Mouse (Mus musculus) c-Kit-positive CD71-positive TER-119-negative erythroid progenitor cells, embryonic 14.5 days (primary cell): Measurements from ENCODE around the gene Ebna1bp2.
A peak's percentile ranks its signal among the peaks of the same experiment; 100 is the strongest.

Experiments
- DNase-seq: peaks from one replicate; pipeline ENCODE4 v3.0.0-alpha.2; 2013; ENCODE audit warnings: low read depth

Gene Ebna1bp2

GRCm38 (mm10) chr4:118620279-118620966, at the start of gene Ebna1bp2, which contains the start of gene Cfap57:
Gene Ebna1bp2 (plus strand): TSS chr4:118620799.
Gene Cfap57 (minus strand): TSS chr4:118620777.
- peak; percentile 94 for DNase-seq

- DNase-seq, result no peak
Measured at GRCm38 (mm10) chr4:118571441-118571840, 49.2 kb upstream of the Ebna1bp2 start.

GRCm38 (mm10) chr4:118576097-118576496, 44.5 kb upstream of the Ebna1bp2 start:
- DNase-seq, result peak; percentile 63

GRCm38 (mm10) chr4:118579313-118579712, 41.3 kb upstream of the Ebna1bp2 start:
- DNase-seq, result no peak

GRCm38 (mm10) chr4:118581508-118581907, 39.1 kb upstream of the Ebna1bp2 start:
- DNase-seq, result no peak

GRCm38 (mm10) chr4:118582629-118583028, 38.0 kb upstream of the Ebna1bp2 start:
- no peak for DNase-seq

GRCm38 (mm10) chr4:118589053-118589732, 31.4 kb upstream of the Ebna1bp2 start:
- DNase-seq, result no peak

- no peak for DNase-seq
Measured at GRCm38 (mm10) chr4:118589733-118590130, 30.9 kb upstream of the Ebna1bp2 start.

GRCm38 (mm10) chr4:118604065-118604464, 16.5 kb upstream of the Ebna1bp2 start:
- DNase-seq, result no peak

- DNase-seq, result no peak
Measured at GRCm38 (mm10) chr4:118609836-118610235, 10.8 kb upstream of the Ebna1bp2 start.

- DNase-seq, result peak; percentile 43
Measured at GRCm38 (mm10) chr4:118612619-118613018, 8.0 kb upstream of the Ebna1bp2 start.

- DNase-seq, result no peak
Measured at GRCm38 (mm10) chr4:118615412-118615811, 5.2 kb upstream of the Ebna1bp2 start.

- DNase-seq, result no peak
Measured at GRCm38 (mm10) chr4:118620967-118621320, 345 bp downstream of the Ebna1bp2 start.

GRCm38 (mm10) chr4:118621781-118622180, 1.2 kb downstream of the Ebna1bp2 start:
- peak; percentile 42 for DNase-seq

- no peak for DNase-seq
Measured at GRCm38 (mm10) chr4:118630261-118630660, 9.7 kb downstream of the Ebna1bp2 start.

GRCm38 (mm10) chr4:118642346-118643190, 22.0 kb downstream of the Ebna1bp2 start:
- no peak for DNase-seq

- DNase-seq, result peak; percentile 36
Measured at GRCm38 (mm10) chr4:118645234-118645633, 24.6 kb downstream of the Ebna1bp2 start.

GRCm38 (mm10) chr4:118658652-118659051, 38.1 kb downstream of the Ebna1bp2 start, which contains the start of gene Olfr62:
Gene Olfr62 (plus strand): TSS chr4:118658952.
- DNase-seq, result no peak
